Mouse (Mus musculus): Measurements from ENCODE around the gene Pla2g5.
"Not testable (repeated sequence)": the region's sequence is repeated elsewhere in the genome, so short reads cannot be mapped to it uniquely, and the experiment has no call there.

- not testable (repeated sequence) for TF ChIP-seq GATA1 (IDR thresholded peaks at IDR 0.05; ENCODE audit: borderline replicate concordance, low read length); FLI1 (IDR thresholded peaks at IDR 0.05; ENCODE audit: low read length)
Observed at GRCm38 (mm10) chr4:138824161-138824560, 39.1 kb downstream of the Pla2g5 start.

Data from megakaryocyte, embryonic 14.5 days (primary cell).